Mouse (Mus musculus): ENCODE data around the gene Frat2. TPM values are rescaled to one million over a fixed set of nuclear protein-coding genes. Genes with fewer than 3 reads are reported as not detected.

Gene Frat2
- polyA plus RNA-seq, 1 experiment from 2014 or later: 6.7 TPM

GRCm38 (mm10) chr19:41829381-41830105, 18.4 kb downstream of the Frat2 start, which contains the start of gene Frat1:
TSS of gene Frat1 (plus strand) at chr19:41829970.
- Histone ChIP-seq H3K27me3 (ENCODE audit: insufficient read depth, poor library complexity, severe bottlenecking) (peaks cover 25% of the 10 kb centered on the region), H3K4me3 (peak within 1 kb of the TSS; percentile 85), H3K27ac (peak within 1 kb of the TSS; percentile 96), H3K4me1 (replicated peaks) (peaks cover 39% of the 10 kb centered on the region), H3K9me3 (no peaks in the 10 kb centered on the region), H3K36me3 (no peaks in the 10 kb centered on the region)
- WGBS: under 1% methylated on average over 39 of the region's 39 CpGs
- peak; percentile 95 for DNase-seq (ENCODE audit: low spot score)

GRCm38 (mm10) chr19:41828941-41829340, 19.0 kb downstream of the Frat2 start:
- Histone ChIP-seq H3K9me3 (no peaks in the 10 kb centered on the region), H3K27ac (peak overlapping the region; percentile 96), H3K36me3 (no peaks in the 10 kb centered on the region), H3K4me1 (replicated peaks) (peaks cover 39% of the 10 kb centered on the region), H3K4me3 (peak overlapping the region; percentile 85), H3K27me3 (ENCODE audit: insufficient read depth, poor library complexity, severe bottlenecking) (peaks cover 25% of the 10 kb centered on the region)
- no peak for DNase-seq (ENCODE audit: low spot score)
- 70% methylated on average over 3 of the region's 3 CpGs for WGBS

- no peaks in the 10 kb centered on the region for H3K9me3 ChIP-seq
Measured at GRCm38 (mm10) chr19:41826529-41826928, 21.4 kb downstream of the Frat2 start.

GRCm38 (mm10) chr19:41824950-41825349, 23.0 kb downstream of the Frat2 start:
- peaks cover 3% of the 10 kb centered on the region; the same call in 1 of the 2 replicates for H3K27me3 ChIP-seq (ENCODE audit: insufficient read depth, poor library complexity, severe bottlenecking)
- no peak overlapping the region for H3K4me3 ChIP-seq
- 86% methylated on average over 5 of the region's 5 CpGs for WGBS
- no peaks in the 10 kb centered on the region for H3K36me3 ChIP-seq
- no peak for DNase-seq (ENCODE audit: low spot score)
- H3K4me1 ChIP-seq (replicated peaks): peaks cover 17% of the 10 kb centered on the region
- no peaks in the 10 kb centered on the region for H3K9me3 ChIP-seq
- H3K27ac ChIP-seq: no peak overlapping the region

More at GRCm38 (mm10) chr19:41826529-41826928, 21.4 kb downstream of the Frat2 start:
- Histone ChIP-seq H3K27ac (no peak overlapping the region), H3K27me3 (ENCODE audit: insufficient read depth, poor library complexity, severe bottlenecking) (peaks cover 3% of the 10 kb centered on the region; the same call in 1 of the 2 replicates), H3K4me1 (replicated peaks) (peaks cover 20% of the 10 kb centered on the region), H3K4me3 (no peak overlapping the region), H3K36me3 (no peaks in the 10 kb centered on the region)
- no peak for DNase-seq (ENCODE audit: low spot score)
- WGBS: 90% methylated on average over 3 of the region's 3 CpGs

- Histone ChIP-seq H3K27ac (no peak overlapping the region), H3K9me3 (no peaks in the 10 kb centered on the region), H3K4me1 (replicated peaks) (peaks cover 13% of the 10 kb centered on the region), H3K27me3 (ENCODE audit: insufficient read depth, poor library complexity, severe bottlenecking) (peaks cover 3% of the 10 kb centered on the region; the same call in 1 of the 2 replicates), H3K36me3 (no peaks in the 10 kb centered on the region), H3K4me3 (no peak overlapping the region)
- WGBS: 84% methylated on average over 1 of the region's 1 CpGs
- DNase-seq (ENCODE audit: low spot score): no peak
Measured at GRCm38 (mm10) chr19:41822589-41822988, 25.3 kb downstream of the Frat2 start.

GRCm38 (mm10) chr19:41821436-41821835, 26.5 kb downstream of the Frat2 start:
- DNase-seq (ENCODE audit: low spot score): no peak
- WGBS: 6% methylated on average over 5 of the region's 5 CpGs
- H3K36me3 ChIP-seq: no peaks in the 10 kb centered on the region
- H3K9me3 ChIP-seq: no peaks in the 10 kb centered on the region
- H3K4me3 ChIP-seq: no peak overlapping the region
- peak overlapping the region; percentile 51 for H3K27ac ChIP-seq
- H3K27me3 ChIP-seq (ENCODE audit: insufficient read depth, poor library complexity, severe bottlenecking): peaks cover 3% of the 10 kb centered on the region; the same call in 1 of the 2 replicates
- H3K4me1 ChIP-seq (replicated peaks): peaks cover 19% of the 10 kb centered on the region

- Histone ChIP-seq H3K27ac (no peak overlapping the region), H3K4me1 (replicated peaks) (peaks cover 19% of the 10 kb centered on the region), H3K27me3 (ENCODE audit: insufficient read depth, poor library complexity, severe bottlenecking) (peaks cover 3% of the 10 kb centered on the region; the same call in 1 of the 2 replicates), H3K9me3 (no peaks in the 10 kb centered on the region), H3K36me3 (no peaks in the 10 kb centered on the region), H3K4me3 (no peak overlapping the region)
- 87% methylated on average over 4 of the region's 4 CpGs for WGBS
- DNase-seq (ENCODE audit: low spot score): no peak
Measured at GRCm38 (mm10) chr19:41818749-41819148, 29.2 kb downstream of the Frat2 start.

GRCm38 (mm10) chr19:41817325-41817724, 30.6 kb downstream of the Frat2 start:
- Histone ChIP-seq H3K4me3 (no peak overlapping the region), H3K27me3 (ENCODE audit: insufficient read depth, poor library complexity, severe bottlenecking) (peaks cover 3% of the 10 kb centered on the region; the same call in 1 of the 2 replicates), H3K27ac (peak overlapping the region; percentile 62), H3K4me1 (replicated peaks) (peaks cover 19% of the 10 kb centered on the region), H3K9me3 (no peaks in the 10 kb centered on the region), H3K36me3 (no peaks in the 10 kb centered on the region)
- 50% methylated on average over 10 of the region's 10 CpGs for WGBS
- no peak for DNase-seq (ENCODE audit: low spot score)

GRCm38 (mm10) chr19:41816915-41817314, 31.0 kb downstream of the Frat2 start:
- Histone ChIP-seq H3K4me3 (no peak overlapping the region), H3K4me1 (replicated peaks) (peaks cover 19% of the 10 kb centered on the region), H3K27me3 (ENCODE audit: insufficient read depth, poor library complexity, severe bottlenecking) (peaks cover 3% of the 10 kb centered on the region; the same call in 1 of the 2 replicates), H3K36me3 (no peaks in the 10 kb centered on the region), H3K9me3 (no peaks in the 10 kb centered on the region), H3K27ac (peak overlapping the region; percentile 62)
- DNase-seq (ENCODE audit: low spot score): no peak
- 49% methylated on average over 5 of the region's 5 CpGs for WGBS

- Histone ChIP-seq H3K4me3 (no peak overlapping the region), H3K27me3 (ENCODE audit: insufficient read depth, poor library complexity, severe bottlenecking) (peaks cover 3% of the 10 kb centered on the region; the same call in 1 of the 2 replicates), H3K9me3 (no peaks in the 10 kb centered on the region), H3K27ac (no peak overlapping the region), H3K4me1 (replicated peaks) (peaks cover 16% of the 10 kb centered on the region), H3K36me3 (no peaks in the 10 kb centered on the region)
- no peak for DNase-seq (ENCODE audit: low spot score)
- 77% methylated on average over 5 of the region's 5 CpGs for WGBS
Measured at GRCm38 (mm10) chr19:41816410-41816809, 31.5 kb downstream of the Frat2 start.

- WGBS: 92% methylated on average over 4 of the region's 4 CpGs
Measured at GRCm38 (mm10) chr19:41813374-41813773, 34.6 kb downstream of the Frat2 start.

GRCm38 (mm10) chr19:41812525-41812924, 35.4 kb downstream of the Frat2 start:
- Histone ChIP-seq H3K4me1 (replicated peaks) (peaks cover 9% of the 10 kb centered on the region), H3K27ac (no peak overlapping the region), H3K27me3 (ENCODE audit: insufficient read depth, poor library complexity, severe bottlenecking) (no peaks in the 10 kb centered on the region), H3K9me3 (no peaks in the 10 kb centered on the region), H3K36me3 (no peaks in the 10 kb centered on the region), H3K4me3 (no peak overlapping the region)
- no peak for DNase-seq (ENCODE audit: low spot score)
- WGBS: 91% methylated on average over 10 of the region's 10 CpGs

More at GRCm38 (mm10) chr19:41813374-41813773, 34.6 kb downstream of the Frat2 start:
- H3K27me3 ChIP-seq (ENCODE audit: insufficient read depth, poor library complexity, severe bottlenecking): no peaks in the 10 kb centered on the region
- H3K36me3 ChIP-seq: no peaks in the 10 kb centered on the region
- no peak overlapping the region for H3K27ac ChIP-seq
- no peaks in the 10 kb centered on the region for H3K9me3 ChIP-seq
- H3K4me1 ChIP-seq (replicated peaks): peaks cover 10% of the 10 kb centered on the region
- H3K4me3 ChIP-seq: no peak overlapping the region
- DNase-seq (ENCODE audit: low spot score): no peak

GRCm38 (mm10) chr19:41810074-41810473, 37.9 kb downstream of the Frat2 start:
- H3K36me3 ChIP-seq: no peaks in the 10 kb centered on the region
- H3K27ac ChIP-seq: no peak overlapping the region
- H3K4me1 ChIP-seq (replicated peaks): 0 out of 2 replicates have a peak, but pooled peaks cover 4% of the 10 kb centered on the region
- no peaks in the 10 kb centered on the region for H3K27me3 ChIP-seq (ENCODE audit: insufficient read depth, poor library complexity, severe bottlenecking)
- no peak overlapping the region for H3K4me3 ChIP-seq
- peaks cover 7% of the 10 kb centered on the region for H3K9me3 ChIP-seq
- DNase-seq (ENCODE audit: low spot score): no peak
- 82% methylated on average over 5 of the region's 5 CpGs for WGBS
